Mouse (Mus musculus) myocyte (in vitro differentiated cells): ENCODE data around the gene Rpusd2.

Experiments used
- CEBPB ChIP-seq: IDR thresholded peaks from 2 replicates; pipeline ENCODE4 v1.6.1; 2011; ENCODE audit warnings: mild to moderate bottlenecking, moderate library complexity; ENCODE audit not compliant: poor library complexity, insufficient read depth, severe bottlenecking
- E2F4 ChIP-seq: IDR thresholded peaks from one replicate; pipeline ENCODE4 v1.6.1; 2011; ENCODE audit warnings: mild to moderate bottlenecking, control low read depth, moderate library complexity; ENCODE audit not compliant: insufficient read depth
- MAX ChIP-seq: IDR thresholded peaks from one replicate; pipeline ENCODE4 v1.6.1; 2011; ENCODE audit warnings: low read depth, mild to moderate bottlenecking, control low read depth
- MYOD1 ChIP-seq, 3 experiments: IDR thresholded peaks; one replicate each; pipeline ENCODE4 v1.6.1; 2011; ENCODE audit warnings: control low read depth in 2 of 3, low read depth in 2 of 3, mild to moderate bottlenecking in 2 of 3, moderate library complexity in 1 of 3; ENCODE audit not compliant: insufficient read length in 2 of 3, control insufficient read depth in 1 of 3
- MYOG ChIP-seq, 3 experiments: IDR thresholded peaks; one replicate each; pipeline ENCODE4 v1.6.1; 2011; ENCODE audit warnings: control low read depth in 2 of 3, low read depth in 2 of 3, mild to moderate bottlenecking in 2 of 3; ENCODE audit not compliant: insufficient read length in 2 of 3, control insufficient read depth in 1 of 3, insufficient read depth in 1 of 3
- POLR2A ChIP-seq: IDR thresholded peaks from one replicate; pipeline ENCODE4 v1.6.1; 2011; ENCODE audit warnings: low read depth, mild to moderate bottlenecking, control low read depth, moderate library complexity; ENCODE audit not compliant: insufficient read length
- POLR2AphosphoS2 ChIP-seq: IDR thresholded peaks from one replicate; pipeline ENCODE4 v1.6.1; 2011; ENCODE audit warnings: low read depth, control low read depth; ENCODE audit not compliant: insufficient read length
- REST ChIP-seq: IDR thresholded peaks from one replicate; pipeline ENCODE4 v1.6.1; 2011; ENCODE audit warnings: mild to moderate bottlenecking, control low read depth, moderate library complexity; ENCODE audit not compliant: insufficient read depth, insufficient read length
- TCF12 ChIP-seq: IDR thresholded peaks from one replicate; pipeline ENCODE4 v1.6.1; 2011; ENCODE audit warnings: mild to moderate bottlenecking, control low read depth; ENCODE audit not compliant: poor library complexity, insufficient read depth, severe bottlenecking
- TCF3 ChIP-seq: IDR thresholded peaks from one replicate; pipeline ENCODE4 v1.6.1; 2011; ENCODE audit warnings: low read depth, control low read depth; ENCODE audit not compliant: insufficient read length
- USF1 ChIP-seq: IDR thresholded peaks from one replicate; pipeline ENCODE4 v1.6.1; 2011; ENCODE audit warnings: low read depth, mild to moderate bottlenecking, control low read depth, moderate library complexity

DNA sequence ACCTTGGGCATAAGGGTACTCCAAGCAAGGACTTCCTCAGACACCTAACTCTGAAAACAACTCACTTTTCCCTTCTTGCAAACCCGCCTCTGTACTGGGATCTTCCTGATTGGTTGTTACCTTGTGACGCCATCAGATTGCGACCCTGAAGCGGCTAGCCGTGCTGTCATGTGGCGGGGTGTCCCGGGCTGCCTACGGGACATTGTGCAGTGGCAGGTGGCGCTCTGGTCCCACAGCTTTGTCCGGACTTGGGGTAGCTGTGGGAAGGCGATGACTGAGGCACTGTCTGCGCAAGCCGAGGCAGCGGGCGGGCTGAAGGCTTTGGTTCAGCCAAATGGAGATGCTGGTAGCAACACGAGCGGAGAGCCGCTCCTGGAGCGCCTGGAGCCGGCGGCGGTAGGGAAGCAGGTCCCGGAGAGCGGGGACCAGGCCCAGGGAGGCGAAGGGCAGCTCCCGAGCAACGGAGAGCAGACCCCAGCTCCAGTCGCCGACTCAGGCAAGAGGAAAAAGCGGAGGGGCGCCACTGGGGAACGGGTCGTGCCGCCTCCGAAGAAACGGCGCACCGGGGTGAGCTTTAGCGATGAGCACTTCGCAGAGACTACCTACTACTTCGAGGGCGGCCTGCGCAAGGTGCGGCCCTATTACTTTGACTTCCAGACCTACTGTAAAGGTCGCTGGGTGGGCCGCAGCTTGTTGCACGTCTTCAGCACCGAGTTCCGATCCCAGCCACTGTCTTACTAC, at the start of gene Rpusd2:
- TF ChIP-seq MAX (peak; percentile 88), POLR2A (peak; percentile 93), MYOG (IDR thresholded peaks at IDR 0.05; ENCODE audit: control insufficient read depth in 1 of 3, insufficient read depth in 1 of 3, insufficient read length in 2 of 3, low read depth in 2 of 3) (peak in 2 of 3 experiments; percentile 57 to 80), E2F4 (peak; percentile 92), TCF12 (no peak), MYOD1 (IDR thresholded peaks at IDR 0.05; ENCODE audit: control insufficient read depth in 1 of 3, insufficient read length in 2 of 3, low read depth in 2 of 3) (peak in 2 of 3 experiments; percentile 59 to 82), POLR2AphosphoS2 (peak; percentile 86), USF1 (peak; percentile 78), TCF3 (no peak), REST (peak; percentile 5), CEBPB (no peak)
